Mouse (Mus musculus) hindbrain, embryonic 12.5 days (tissue): Measurements from ENCODE around the gene Trim24. TPM values are rescaled to one million over a fixed set of nuclear protein-coding genes. Genes with fewer than 3 reads are reported as not detected.
A peak's percentile ranks its signal among the peaks of the same experiment; 100 is the strongest.

Experiments
- ATAC-seq: fragments of 200-750 bp; cut with Nextera tagmentation; 2 replicates; pipeline ENCODE4 v1.8.0; 2017; ENCODE audit warnings: moderate TSS enrichment; ENCODE audit not compliant: low FRiP score
- H3K27ac ChIP-seq: fragments of 300-500 bp; sonication (generic); 2 replicates; pipeline ENCODE4 v1.5.1; 2016; ENCODE audit warnings: mild to moderate bottlenecking
- H3K27me3 ChIP-seq: fragments of 300-500 bp; sonication (generic); 2 replicates; pipeline ENCODE4 v1.6.1; 2016; ENCODE audit warnings: mild to moderate bottlenecking
- H3K36me3 ChIP-seq: fragments of 300-500 bp; sonication (generic); 2 replicates; pipeline ENCODE4 v1.6.1; 2016; ENCODE audit warnings: mild to moderate bottlenecking
- H3K4me1 ChIP-seq: fragments of 300-500 bp; sonication (generic); 2 replicates; pipeline ENCODE4 v1.6.1; 2016
- H3K4me2 ChIP-seq: fragments of 300-500 bp; sonication (generic); replicated peaks from 2 replicates; pipeline ENCODE4 v1.6.1; 2016; ENCODE audit warnings: mild to moderate bottlenecking
- H3K4me3 ChIP-seq: fragments of 300-500 bp; sonication (generic); 2 replicates; pipeline ENCODE4 v1.5.1; 2016; ENCODE audit warnings: mild to moderate bottlenecking
- H3K9ac ChIP-seq: fragments of 300-500 bp; sonication (generic); 2 replicates; pipeline ENCODE4 v1.6.1; 2016; ENCODE audit warnings: mild to moderate bottlenecking, moderate library complexity
- H3K9me3 ChIP-seq: fragments of 300-500 bp; sonication (generic); replicated peaks from 2 replicates; pipeline ENCODE4 v1.6.1; 2016; ENCODE audit warnings: mild to moderate bottlenecking
- WGBS: fragments of 180-500 bp; shearing (Covaris S2); methylation state at CpG from one replicate; pipeline ENCODE4 v1.1.7; 2016; 5-methylcytosine and 5-hydroxymethylcytosine counted together
- polyA plus RNA-seq: library from polyadenylated mRNA; unstranded; fragments of >200 nt; fragmentation: Nextera tagmentation; extraction: Ambion mirVana; gene quantifications from 2 replicates; pipeline ENCODE4 v1.2.1, GENCODE M21; 2016

Gene Trim24
- polyA plus RNA-seq, 1 experiment from 2014 or later = 36.7 TPM

GRCm38 (mm10) chr6:37967386-37967785 lies 96.8 kb downstream of the Trim24 start:
- Histone ChIP-seq H3K9me3 (no peaks in the 10 kb centered on the region), H3K27ac (no peak overlapping the region), H3K27me3 (no peaks in the 10 kb centered on the region), H3K4me2 (no peak overlapping the region), H3K4me3 (no peak overlapping the region), H3K36me3 (peaks cover 52% of the 10 kb centered on the region), H3K4me1 (no peaks in the 10 kb centered on the region), H3K9ac (no peak overlapping the region)
- 91% methylated on average over 4 of the region's 4 CpGs for WGBS
- ATAC-seq = no peak

- WGBS = 7% methylated on average over 6 of the region's 6 CpGs
- Histone ChIP-seq H3K4me3 (no peak overlapping the region), H3K27ac (no peak overlapping the region), H3K9ac (no peak overlapping the region), H3K36me3 (no peaks in the 10 kb centered on the region), H3K4me1 (peaks cover 3% of the 10 kb centered on the region; the same call in 1 of the 2 replicates), H3K9me3 (no peaks in the 10 kb centered on the region), H3K27me3 (no peaks in the 10 kb centered on the region), H3K4me2 (no peak overlapping the region)
- ATAC-seq = peak; percentile 46; the same call in 1 of the 2 replicates
Observed at GRCm38 (mm10) chr6:38007459-38007858, 136.8 kb downstream of the Trim24 start.

- 70% methylated on average over 2 of the region's 2 CpGs for WGBS
Observed at GRCm38 (mm10) chr6:38012829-38013228, 142.2 kb downstream of the Trim24 start.

More at GRCm38 (mm10) chr6:38012829-38013228, 142.2 kb downstream of the Trim24 start:
- Histone ChIP-seq H3K9ac (no peak overlapping the region), H3K4me1 (peaks cover 5% of the 10 kb centered on the region; the same call in 1 of the 2 replicates), H3K36me3 (no peaks in the 10 kb centered on the region), H3K27me3 (no peaks in the 10 kb centered on the region), H3K4me2 (no peak overlapping the region), H3K27ac (no peak overlapping the region), H3K9me3 (no peaks in the 10 kb centered on the region), H3K4me3 (no peak overlapping the region)
- no peak for ATAC-seq

Other genes with a start within 250 kb of the Trim24 start
- 3.9 and 4.2 TPM in 2 replicates for gene Svopl, start 176.2 kb downstream of the Trim24 start, polyA plus RNA-seq
- gene Tmem213, start 238.4 kb downstream of the Trim24 start, polyA plus RNA-seq = not detected in 2 replicates